In the genomic region with DNA sequence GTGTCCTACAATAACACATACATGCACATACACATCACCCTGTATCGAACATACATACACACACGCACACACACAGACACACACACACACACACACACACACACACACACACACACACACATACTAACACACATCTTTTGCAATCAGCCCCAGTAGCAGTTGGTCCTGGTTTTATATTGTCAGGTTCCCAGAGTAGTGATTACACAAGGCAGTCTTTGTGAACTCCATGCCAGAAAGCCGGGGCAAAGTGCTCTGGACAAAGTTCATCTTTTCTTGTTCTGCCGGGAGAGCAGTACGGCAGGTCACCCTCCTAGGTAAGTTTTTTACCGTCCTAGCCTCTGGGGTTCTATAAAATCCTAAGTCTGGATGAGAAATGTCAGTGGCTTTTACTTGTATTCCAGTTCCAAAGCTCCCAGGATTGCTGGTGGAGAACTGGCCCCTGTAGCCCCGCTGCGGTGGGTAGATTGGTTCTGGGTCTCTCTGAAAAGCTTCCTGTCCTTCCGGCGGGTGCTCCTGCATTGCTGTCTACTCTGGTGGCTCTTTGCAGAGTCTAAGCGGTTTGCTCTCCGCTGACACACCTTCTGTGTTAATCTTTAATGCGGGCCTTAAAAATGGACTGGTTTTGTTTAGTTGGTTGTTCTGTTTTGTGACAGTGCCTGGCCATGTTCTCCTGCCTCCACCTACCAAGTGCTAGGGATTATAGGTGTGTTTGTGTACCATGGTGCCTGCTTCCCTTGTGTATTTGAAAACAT, we compare ENCODE assay signal across 18 mouse cellular contexts. TPM values are rescaled to one million over a fixed set of nuclear protein-coding genes. Genes with fewer than 3 reads are reported as not detected.
DNase-seq lines count a peak whose midpoint lies in the region; ATAC-seq and TF ChIP-seq lines count a peak whose summit lies in the region.
"Had no signal": no experiment of that assay in that cellular context is flagged by ENCODE, and none has a peak within 500 bp of the region (broad histone marks: within the 10 kb centered on the region; RNA-seq: fewer than 3 reads in every experiment).

No protein-coding gene starts in this region.

- 87% methylated on average over 13 of the region's 13 CpGs for WGBS in kidney, embryonic 14.5 days
- WGBS in liver, embryonic 14.5 days (ENCODE audit: insufficient replicate concordance) = 67% methylated on average over 13 of the region's 13 CpGs
- 94% methylated on average over 13 of the region's 13 CpGs for WGBS in midbrain, embryonic 16.5 days
- 88% methylated on average over 13 of the region's 13 CpGs for WGBS in forebrain, embryonic 15.5 days

- DNase-seq in kidney, adult 11 months = peak; percentile 87
- DNase-seq in kidney, postnatal 10 days = peak; percentile 57
- DNase-seq in liver, embryonic 14.5 days (ENCODE audit: low read depth in 3 of 3, low spot score in 3 of 3) = peak; percentile 27 to 30 (median 29)
- no peak for DNase-seq in layer of hippocampus, adult 9-11 months
- DNase-seq: B cell, adult 2 months; cerebellum, adult 9-11 months; gastrocnemius, postnatal 25 days; right cerebral cortex, postnatal 25 days had no signal

- H3K9ac ChIP-seq in kidney, embryonic 14.5 days (ENCODE audit: low read depth, low read length) = no peak overlapping the region
- H3K9ac ChIP-seq in liver, embryonic 14.5 days (replicated peaks) = no peak overlapping the region
- no peak overlapping the region for H3K9ac ChIP-seq in midbrain, embryonic 16.5 days (ENCODE audit: low read depth, low read length)
- H3K9ac ChIP-seq in forebrain, embryonic 15.5 days (replicated peaks) = no peak overlapping the region
- H3K9ac ChIP-seq: forebrain, embryonic 12.5 days; heart, embryonic 13.5 days; hindbrain, embryonic 12.5 days had no signal

- H3K36me3 ChIP-seq in kidney, embryonic 14.5 days (ENCODE audit: control insufficient read depth, insufficient read depth, low read length) = no peaks in the 10 kb centered on the region
- no peaks in the 10 kb centered on the region for H3K36me3 ChIP-seq in liver, embryonic 14.5 days (replicated peaks; ENCODE audit: control insufficient read depth, insufficient read depth, low read depth)
- no peaks in the 10 kb centered on the region; the same call in 1 of the 2 replicates for H3K36me3 ChIP-seq in midbrain, embryonic 16.5 days (ENCODE audit: control insufficient read depth, insufficient read depth, low read length)
- H3K36me3 ChIP-seq in forebrain, embryonic 15.5 days = peaks cover 3% of the 10 kb centered on the region; the same call in 1 of the 2 replicates
- H3K36me3 ChIP-seq: heart, embryonic 13.5 days had no signal

- no peak for ATAC-seq in kidney, embryonic 14.5 days (ENCODE audit: low FRiP score, low TSS enrichment)
- ATAC-seq in liver, embryonic 14.5 days (ENCODE audit: insufficient read depth) = peak; percentile 60
- ATAC-seq in midbrain, embryonic 16.5 days = no peak
- no peak for ATAC-seq in megakaryocyte-erythroid progenitor cell, adult 5-6 weeks (replicated peaks; ENCODE audit: low FRiP score, low TSS enrichment, poor library complexity, severe bottlenecking)
- no peak for ATAC-seq in forebrain, embryonic 15.5 days (replicated peaks)
- ATAC-seq: lung, postnatal 0 days had no signal

- H3K4me3 ChIP-seq in kidney, embryonic 14.5 days (ENCODE audit: low read length) = no peak overlapping the region
- peak overlapping the region; percentile 31 to 42 for H3K4me3 ChIP-seq in liver, embryonic 14.5 days (ENCODE audit: insufficient read depth in 1 of 2, low read depth in 2 of 2, low read length in 2 of 2)
- no peak overlapping the region for H3K4me3 ChIP-seq in midbrain, embryonic 16.5 days (ENCODE audit: low read depth, low read length)
- H3K4me3 ChIP-seq in forebrain, embryonic 15.5 days = no peak overlapping the region
- H3K4me3 ChIP-seq: forebrain, embryonic 12.5 days; heart, embryonic 13.5 days; hindbrain, embryonic 12.5 days; layer of hippocampus, adult 2 months; midbrain, embryonic 10.5 days had no signal

- H3K27me3 ChIP-seq in kidney, embryonic 14.5 days (ENCODE audit: control insufficient read depth, insufficient read depth, low read length) = no peaks in the 10 kb centered on the region
- H3K27me3 ChIP-seq in liver, embryonic 14.5 days (ENCODE audit: control insufficient read depth, insufficient read depth, low read length) = no peaks in the 10 kb centered on the region
- no peaks in the 10 kb centered on the region for H3K27me3 ChIP-seq in midbrain, embryonic 16.5 days (ENCODE audit: control insufficient read depth, insufficient read depth, low read depth, low read length)
- H3K27me3 ChIP-seq in forebrain, embryonic 15.5 days = no peaks in the 10 kb centered on the region
- H3K27me3 ChIP-seq: forebrain, embryonic 12.5 days; heart, embryonic 13.5 days; hindbrain, embryonic 12.5 days had no signal

- no peaks in the 10 kb centered on the region for H3K4me1 ChIP-seq in kidney, embryonic 14.5 days (ENCODE audit: control insufficient read depth, insufficient read depth, low read length)
- peaks cover 8% of the 10 kb centered on the region in 2 experiments for H3K4me1 ChIP-seq in liver, embryonic 14.5 days (replicated peaks; ENCODE audit: control insufficient read depth in 2 of 2, insufficient read depth in 2 of 2, low read length in 1 of 2)
- H3K4me1 ChIP-seq in midbrain, embryonic 16.5 days (ENCODE audit: control insufficient read depth, insufficient read depth, low read length) = peaks cover 11% of the 10 kb centered on the region
- H3K4me1 ChIP-seq in forebrain, embryonic 15.5 days = peaks cover 6% of the 10 kb centered on the region
- H3K4me1 ChIP-seq: heart, embryonic 13.5 days; midbrain, embryonic 10.5 days had no signal

- H3K4me2 ChIP-seq in kidney, embryonic 14.5 days (replicated peaks; ENCODE audit: low read depth, low read length) = no peak overlapping the region
- peak overlapping the region; percentile 42; the same call in 1 of the 2 replicates for H3K4me2 ChIP-seq in liver, embryonic 14.5 days (ENCODE audit: low read depth)
- H3K4me2 ChIP-seq in midbrain, embryonic 16.5 days (ENCODE audit: low read length) = no peak overlapping the region
- H3K4me2 ChIP-seq in forebrain, embryonic 15.5 days (replicated peaks) = no peak overlapping the region
- H3K4me2 ChIP-seq: forebrain, embryonic 12.5 days; heart, embryonic 13.5 days; hindbrain, embryonic 12.5 days had no signal

- TF ChIP-seq EP300 in liver, embryonic 14.5 days (IDR thresholded peaks at IDR 0.05; ENCODE audit: low read depth) = no peak

- TF ChIP-seq CTCF in liver, embryonic 14.5 days (IDR thresholded peaks at IDR 0.05; ENCODE audit: low read depth) = no peak

- H3K9me3 ChIP-seq in kidney, embryonic 14.5 days (ENCODE audit: control insufficient read depth, low read length) = no peaks in the 10 kb centered on the region
- no peaks in the 10 kb centered on the region for H3K9me3 ChIP-seq in liver, embryonic 14.5 days (ENCODE audit: control insufficient read depth, low read length)
- H3K9me3 ChIP-seq in midbrain, embryonic 16.5 days (replicated peaks; ENCODE audit: control insufficient read depth, low read length, poor library complexity, severe bottlenecking) = no peaks in the 10 kb centered on the region
- no peaks in the 10 kb centered on the region for H3K9me3 ChIP-seq in forebrain, embryonic 15.5 days
- H3K9me3 ChIP-seq: forebrain, embryonic 12.5 days; heart, embryonic 13.5 days; hindbrain, embryonic 12.5 days; midbrain, embryonic 10.5 days had no signal

- no peak overlapping the region for H3K27ac ChIP-seq in kidney, embryonic 14.5 days (ENCODE audit: low read depth, low read length)
- H3K27ac ChIP-seq in liver, embryonic 14.5 days = no peak overlapping the region
- H3K27ac ChIP-seq in midbrain, embryonic 16.5 days (ENCODE audit: low read length) = no peak overlapping the region
- H3K27ac ChIP-seq in forebrain, embryonic 15.5 days (replicated peaks) = no peak overlapping the region
- H3K27ac ChIP-seq: forebrain, embryonic 12.5 days; heart, embryonic 13.5 days; hindbrain, embryonic 12.5 days; layer of hippocampus, adult 2 months; midbrain, embryonic 10.5 days had no signal

RNA-seq across cellular contexts. Expression of gene Rufy3, which starts 28.8 kb away (rescaled TPM):
- 11.1 and 17.7 TPM in 2 replicates for polyA plus RNA-seq in kidney, embryonic 14.5 days (2014; fragmentation: Nextera tagmentation; extraction: Ambion mirVana)
- polyA plus RNA-seq in liver, embryonic 14.5 days (2012; rRNA removed) = 2.8 and 4.1 TPM in 2 replicates
- 2.9 and 3.5 TPM in 2 replicates for polyA plus RNA-seq in liver, embryonic 14.5 days (2014; fragmentation: Nextera tagmentation; extraction: Ambion mirVana)
- polyA plus RNA-seq in midbrain, embryonic 16.5 days (2015; fragmentation: Nextera tagmentation; extraction: Ambion mirVana) = 307 and 339 TPM in 2 replicates
- 3.8 and 11.4 TPM in 2 replicates for total RNA-seq in megakaryocyte-erythroid progenitor cell, adult 5-6 weeks (2014; fragmentation: Nextera tagmentation)
- total RNA-seq in megakaryocyte-erythroid progenitor cell, adult 5-6 weeks (2017) = 6.2 and 12.3 TPM in 2 replicates
- polyA plus RNA-seq in forebrain, embryonic 15.5 days (2015; fragmentation: Nextera tagmentation; extraction: Ambion mirVana) = 241 and 262 TPM in 2 replicates

RNA-seq across cellular contexts. Expression of gene Utp3, which starts 39.3 kb away (rescaled TPM):
- 73.4 and 88.8 TPM in 2 replicates for polyA plus RNA-seq in kidney, embryonic 14.5 days (2014; fragmentation: Nextera tagmentation; extraction: Ambion mirVana)
- polyA plus RNA-seq in liver, embryonic 14.5 days (2012; rRNA removed) = 10.1 and 24.6 TPM in 2 replicates
- 25.5 and 27.2 TPM in 2 replicates for polyA plus RNA-seq in liver, embryonic 14.5 days (2014; fragmentation: Nextera tagmentation; extraction: Ambion mirVana)
- 48.3 and 49.8 TPM in 2 replicates for polyA plus RNA-seq in midbrain, embryonic 16.5 days (2015; fragmentation: Nextera tagmentation; extraction: Ambion mirVana)
- total RNA-seq in megakaryocyte-erythroid progenitor cell, adult 5-6 weeks (2014; fragmentation: Nextera tagmentation) = 59.1 and 76.3 TPM in 2 replicates
- 70.4 and 72.5 TPM in 2 replicates for total RNA-seq in megakaryocyte-erythroid progenitor cell, adult 5-6 weeks (2017)
- polyA plus RNA-seq in forebrain, embryonic 15.5 days (2015; fragmentation: Nextera tagmentation; extraction: Ambion mirVana) = 49.8 and 50.0 TPM in 2 replicates

Comparison
In these comparisons a context has a peak if more than half of its experiments do, and no peak if none do; other contexts are left out.
1. H3K4me3 ChIP-seq: peak in liver, embryonic 14.5 days (2 of 2); none in kidney, embryonic 14.5 days (single experiment), midbrain, embryonic 16.5 days (single experiment) and forebrain, embryonic 15.5 days (single experiment).
2. RNA of gene Rufy3, which starts 28.8 kb away (polyA plus RNA-seq): 307 to 339 TPM in midbrain, embryonic 16.5 days and 241 to 262 TPM in forebrain, embryonic 15.5 days; 11.1 to 17.7 TPM in kidney, embryonic 14.5 days and 2.8 to 4.1 TPM in liver, embryonic 14.5 days; every median in the first group is over 10 times any median in the second.